Mouse (Mus musculus): Measurements from ENCODE around the gene Hcar1.

Gene Hcar1

GRCm38 (mm10) chr5:123863934-123864333 lies 15.9 kb downstream of the Hcar1 start:
- DNase-seq (ENCODE audit: low spot score), result no peak

DNA sequence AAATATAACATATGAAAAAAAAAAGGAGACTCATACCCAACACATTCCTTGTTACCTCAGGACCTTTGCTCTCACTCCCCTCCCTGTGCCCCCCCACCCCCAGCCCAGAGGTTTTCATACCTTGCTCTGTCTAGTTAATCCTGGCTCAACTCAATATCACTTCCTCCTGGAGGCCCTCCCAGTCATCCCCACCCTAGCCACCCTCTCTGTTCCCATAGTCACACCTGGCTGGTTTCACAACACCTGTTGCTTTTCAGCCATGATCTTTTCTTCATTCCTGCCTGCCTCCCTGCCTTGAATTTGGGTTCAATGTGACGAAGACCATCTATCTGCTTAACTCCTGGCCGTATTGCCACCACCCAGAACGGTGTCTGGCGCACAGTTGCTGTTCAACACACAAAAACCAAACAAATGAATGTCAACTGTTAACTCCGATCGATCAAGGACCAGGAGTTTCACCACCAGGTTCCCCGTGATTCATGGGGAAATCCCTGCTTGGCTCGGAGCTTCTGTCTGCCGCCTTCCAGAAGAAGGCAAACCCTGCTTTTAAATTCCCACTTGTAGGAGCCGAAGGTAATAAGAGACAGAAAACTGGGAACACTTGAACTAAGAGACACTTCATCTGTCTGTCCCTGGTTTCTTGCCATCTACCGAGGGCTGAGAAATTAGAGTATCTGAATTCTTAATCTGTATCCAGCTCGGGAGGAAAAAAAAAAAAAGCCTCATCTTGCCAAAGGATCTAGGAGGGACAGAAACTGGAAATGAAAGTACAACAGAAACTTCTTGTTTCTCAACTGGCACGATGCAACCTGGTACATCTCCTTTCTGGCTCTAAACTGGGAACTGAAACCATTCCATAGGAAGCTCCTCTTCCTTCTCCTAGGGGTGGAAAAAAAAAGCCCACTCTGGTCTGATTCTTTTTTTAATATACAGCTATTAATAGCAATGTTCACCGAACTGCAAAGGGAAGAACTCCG lies 17.2 kb downstream of the Hcar1 start:
- peak; percentile 16 for DNase-seq (ENCODE audit: low spot score)

GRCm38 (mm10) chr5:123858798-123859197 lies 21.0 kb downstream of the Hcar1 start:
- DNase-seq (ENCODE audit: low spot score), result no peak

DNA sequence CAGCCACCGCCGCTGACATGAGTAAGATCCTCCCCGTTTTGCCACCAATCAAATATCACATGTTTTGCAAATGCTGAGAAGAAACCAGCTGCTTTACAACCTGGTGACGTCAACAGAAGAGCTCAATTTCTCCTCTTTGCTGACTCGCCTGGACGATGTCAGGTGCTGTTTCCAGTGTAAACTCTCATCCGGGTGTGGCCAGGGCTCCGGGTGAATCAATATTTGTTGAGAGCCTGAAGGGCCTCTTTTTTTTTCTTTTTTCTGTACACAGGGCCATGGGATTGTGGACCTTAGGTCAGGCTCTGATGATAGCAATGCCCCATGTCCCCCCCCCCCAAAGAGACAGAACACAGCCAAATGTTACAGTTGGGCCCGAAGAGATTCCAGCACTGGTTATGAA lies 25.3 kb downstream of the Hcar1 start:
- no peak for DNase-seq (ENCODE audit: low spot score)

DNA sequence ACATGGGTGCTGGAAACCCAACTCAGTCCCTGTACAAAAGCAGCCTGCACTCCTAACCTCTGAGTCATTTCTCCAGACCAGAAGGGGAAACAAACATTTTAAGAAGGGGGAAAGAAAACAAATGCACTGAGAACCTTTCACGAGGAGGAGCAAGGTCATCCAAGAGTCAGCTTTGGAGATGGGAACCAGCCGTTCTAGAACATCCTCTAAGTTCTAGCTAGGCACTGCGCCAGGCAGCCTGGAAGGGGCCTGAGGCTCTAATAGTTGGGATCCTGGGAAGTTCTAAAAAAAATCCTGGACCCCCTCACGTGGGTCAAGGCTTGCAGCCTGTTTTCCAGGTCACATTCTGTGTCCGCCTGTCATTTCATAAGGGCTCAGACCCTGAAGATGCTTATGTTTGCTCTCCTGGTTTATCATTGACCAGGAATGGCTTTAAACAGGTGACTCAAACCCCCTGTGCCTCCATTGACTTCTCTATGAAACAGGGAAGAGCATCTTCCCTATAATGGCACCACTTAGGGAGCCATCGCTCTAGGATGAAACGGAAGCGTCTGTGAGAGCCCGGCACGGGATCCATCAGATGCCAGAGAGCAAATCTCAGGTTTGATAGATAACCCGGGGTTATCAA lies 25.8 kb downstream of the Hcar1 start:
- no peak for DNase-seq (ENCODE audit: low spot score)

DNA sequence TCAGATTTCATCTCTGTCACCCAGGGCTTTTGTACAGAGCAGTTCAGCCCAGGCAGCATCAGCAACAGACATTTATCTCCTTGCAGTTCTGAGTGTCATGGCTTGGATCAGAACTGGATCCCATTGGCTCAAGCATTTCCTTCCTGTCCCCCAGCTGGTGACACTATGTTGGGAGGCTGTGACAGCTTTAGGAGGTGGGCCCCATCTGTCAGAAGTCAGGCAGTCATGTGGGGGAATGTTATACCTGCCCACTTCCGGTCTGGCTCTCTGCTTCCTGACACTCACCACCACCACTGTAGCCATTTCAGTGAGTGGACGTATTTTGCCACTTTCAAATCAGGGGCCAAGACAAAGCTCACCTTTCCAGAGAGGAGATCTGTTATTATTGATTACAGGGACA lies 28.4 kb downstream of the Hcar1 start:
- DNase-seq (ENCODE audit: low spot score), result no peak

- no peak for DNase-seq (ENCODE audit: low spot score)
Observed at GRCm38 (mm10) chr5:123844316-123844715, 35.5 kb downstream of the Hcar1 start.

GRCm38 (mm10) chr5:123843816-123844215 lies 36.0 kb downstream of the Hcar1 start:
- DNase-seq (ENCODE audit: low spot score), result no peak

DNA sequence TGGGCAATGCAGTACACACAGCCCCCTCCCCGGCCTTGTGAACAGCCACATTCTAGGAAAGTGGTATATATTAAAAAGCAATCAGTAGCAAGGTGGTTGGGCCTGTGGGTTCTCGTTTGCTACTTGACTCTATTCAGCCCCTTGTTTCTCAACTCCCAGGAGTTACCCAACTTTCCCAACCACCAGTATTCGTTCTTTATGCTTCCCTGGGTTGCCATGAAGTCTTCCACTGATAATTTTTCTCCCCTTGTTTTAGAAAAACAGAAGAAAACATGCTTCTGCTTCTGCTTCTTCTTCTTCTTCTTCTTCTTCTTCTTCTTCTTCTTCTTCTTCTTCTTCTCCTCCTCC lies 36.9 kb downstream of the Hcar1 start:
- DNase-seq (ENCODE audit: low spot score), result no peak

DNA sequence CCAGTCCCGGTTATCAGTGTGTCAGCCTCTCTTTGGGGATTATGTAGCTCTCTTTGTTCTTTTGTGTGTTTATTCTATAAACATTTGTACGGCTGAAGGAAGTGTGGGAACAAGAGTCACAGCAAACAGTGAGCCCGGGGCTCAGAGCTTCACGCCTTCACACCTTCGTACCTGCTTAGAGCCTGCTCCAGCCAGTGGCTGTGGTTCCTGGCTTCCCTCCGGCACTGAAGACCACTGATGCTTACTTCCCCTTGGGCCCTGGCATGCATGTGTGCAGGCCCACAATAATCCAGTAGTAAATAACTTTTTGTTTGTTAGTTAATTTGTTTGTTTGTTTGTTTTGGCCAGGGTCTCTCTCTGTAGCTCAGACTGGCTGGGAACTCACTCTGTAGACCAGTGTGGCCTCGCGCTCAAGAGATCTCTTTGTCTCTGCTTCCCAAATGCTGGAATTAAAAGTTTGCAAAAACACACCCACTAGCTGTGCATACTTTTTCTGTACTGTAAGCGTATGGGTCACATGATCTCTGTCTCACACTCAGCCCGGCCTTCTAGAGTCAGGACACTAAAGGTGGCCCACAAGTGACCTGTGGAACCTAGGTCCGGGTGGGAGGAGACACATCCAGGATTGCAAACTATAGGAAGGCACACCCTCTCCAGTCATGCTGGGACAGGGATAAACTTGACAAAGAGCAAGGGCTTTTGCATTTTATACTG lies 37.4 kb downstream of the Hcar1 start:
- DNase-seq (ENCODE audit: low spot score), result no peak

GRCm38 (mm10) chr5:123837371-123837770 lies 42.4 kb downstream of the Hcar1 start:
- DNase-seq (ENCODE audit: low spot score), result no peak

DNA sequence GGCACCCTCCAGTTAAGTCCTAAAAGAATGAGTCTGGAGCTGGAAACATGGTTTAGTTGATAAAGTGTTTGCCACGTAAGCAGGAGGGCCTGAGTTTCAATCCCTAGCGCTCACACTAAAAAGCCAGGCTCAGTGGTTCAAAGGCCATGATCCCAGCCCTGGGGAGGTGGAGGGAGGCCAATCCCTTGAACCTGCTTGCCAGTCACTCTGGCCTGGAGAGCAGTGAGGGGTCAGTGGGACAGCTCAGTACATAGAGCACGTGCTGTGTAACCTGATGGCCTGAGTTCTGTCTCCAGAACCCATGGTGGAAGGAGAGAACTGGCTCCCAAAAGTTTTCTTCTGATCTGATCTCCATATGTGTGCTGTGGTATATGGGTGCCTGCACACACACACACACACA lies 45.0 kb downstream of the Hcar1 start:
- DNase-seq (ENCODE audit: low spot score), result no peak

GRCm38 (mm10) chr5:123832309-123832708 lies 47.5 kb downstream of the Hcar1 start:
- DNase-seq (ENCODE audit: low spot score), result no peak

GRCm38 (mm10) chr5:123827659-123828091 lies 52.1 kb downstream of the Hcar1 start:
- DNase-seq (ENCODE audit: low spot score), result no peak
